Mouse (Mus musculus): ENCODE data around the gene Olfr150. TPM values are rescaled to one million over a fixed set of nuclear protein-coding genes. Genes with fewer than 3 reads are reported as not detected.

Olfr150 gene
- polyA plus RNA-seq, 1 experiment from 2014 or later: not detected

GRCm38 (mm10) chr9:39746428-39746827, 15.7 kb downstream of the Olfr150 start:
- no peak overlapping the region for H3K9ac ChIP-seq (replicated peaks; ENCODE audit: low read depth)
- no peak for TF ChIP-seq EP300 (IDR thresholded peaks at IDR 0.05)
- no peak for TF ChIP-seq CTCF (IDR thresholded peaks at IDR 0.05)
- no peak overlapping the region for H3K4me3 ChIP-seq (ENCODE audit: low read depth, low read length)
- no peak overlapping the region for H3K4me2 ChIP-seq (replicated peaks; ENCODE audit: low read depth, low read length)
- no peaks in the 10 kb centered on the region for H3K9me3 ChIP-seq (ENCODE audit: low read length)
- WGBS: 69% methylated on average over 1 of the region's 1 CpGs
- no peak overlapping the region for H3K27ac ChIP-seq (ENCODE audit: low read length)
- DNase-seq (ENCODE audit: low spot score) (no peak), ATAC-seq (no peak)
- no peaks in the 10 kb centered on the region for H3K27me3 ChIP-seq (replicated peaks; ENCODE audit: insufficient read depth, low read length)
- H3K36me3 ChIP-seq (ENCODE audit: insufficient read depth, low read length): no peaks in the 10 kb centered on the region
- H3K4me1 ChIP-seq (ENCODE audit: insufficient read depth, low read depth, low read length): no peaks in the 10 kb centered on the region

DNA sequence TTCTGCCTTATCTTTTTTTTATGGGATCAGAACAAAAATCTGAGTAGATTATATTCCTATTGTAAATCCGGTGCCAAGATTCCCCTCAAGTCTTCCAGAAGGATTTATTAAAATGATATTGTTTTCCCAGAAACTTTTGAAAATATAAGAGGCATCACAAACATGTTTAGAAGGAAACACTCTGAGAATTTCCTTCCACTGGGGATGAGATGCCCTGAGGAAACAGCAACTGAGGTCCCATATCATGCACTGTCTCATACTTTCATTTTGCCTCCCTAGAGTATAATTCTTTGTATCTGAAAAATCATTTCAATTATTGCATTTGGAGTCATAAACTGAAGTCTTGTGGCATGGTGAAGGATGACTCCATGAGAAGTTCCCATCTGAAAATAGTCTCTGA, 52.4 kb downstream of the Olfr150 start, which contains the start of gene Olfr968:
Gene Olfr968 (minus strand): TSS at position 101 of the 400 bp plus-strand sequence.
- 65% methylated on average over 1 of the region's 1 CpGs for WGBS
- no peak within 1 kb of the TSS for H3K27ac ChIP-seq (ENCODE audit: low read length)
- TF ChIP-seq EP300 (IDR thresholded peaks at IDR 0.05): no peak
- TF ChIP-seq CTCF (IDR thresholded peaks at IDR 0.05): no peak
- no peak within 1 kb of the TSS for H3K9ac ChIP-seq (replicated peaks; ENCODE audit: low read depth)
- DNase-seq (ENCODE audit: low spot score): no peak
- no peak within 1 kb of the TSS for H3K4me3 ChIP-seq (ENCODE audit: low read depth, low read length)
- no peak for ATAC-seq
- H3K9me3 ChIP-seq (ENCODE audit: low read length): no peaks in the 10 kb centered on the region
- H3K27me3 ChIP-seq (replicated peaks; ENCODE audit: insufficient read depth, low read length): no peaks in the 10 kb centered on the region
- no peaks in the 10 kb centered on the region for H3K36me3 ChIP-seq (ENCODE audit: insufficient read depth, low read length)
- H3K4me1 ChIP-seq (ENCODE audit: insufficient read depth, low read depth, low read length): no peaks in the 10 kb centered on the region
- H3K4me2 ChIP-seq (replicated peaks; ENCODE audit: low read depth, low read length): no peak within 1 kb of the TSS

Other genes with a start within 250 kb of the Olfr150 start
- not detected in 2 replicates for gene Olfr44, start 237.0 kb upstream of the Olfr150 start, polyA plus RNA-seq (2015; fragmentation: Nextera tagmentation; extraction: Ambion mirVana)
- not detected in 2 replicates for gene Olfr957, start 215.2 kb upstream of the Olfr150 start, polyA plus RNA-seq (2015; fragmentation: Nextera tagmentation; extraction: Ambion mirVana)
- not detected in 2 replicates for gene Olfr958, start 176.9 kb upstream of the Olfr150 start, polyA plus RNA-seq (2015; fragmentation: Nextera tagmentation; extraction: Ambion mirVana)
- not detected in 2 replicates for gene Olfr959, start 155.4 kb upstream of the Olfr150 start, polyA plus RNA-seq (2015; fragmentation: Nextera tagmentation; extraction: Ambion mirVana)
- 1.4 and 1.7 TPM in 2 replicates for gene AW551984, start 126.6 kb upstream of the Olfr150 start, polyA plus RNA-seq (2015; fragmentation: Nextera tagmentation; extraction: Ambion mirVana)
- gene Olfr148, start 120.3 kb upstream of the Olfr150 start, polyA plus RNA-seq (2015; fragmentation: Nextera tagmentation; extraction: Ambion mirVana): not detected in 2 replicates
- not detected in 2 replicates for gene Olfr960, start 109.6 kb upstream of the Olfr150 start, polyA plus RNA-seq (2015; fragmentation: Nextera tagmentation; extraction: Ambion mirVana)
- gene Olfr961, start 85.9 kb upstream of the Olfr150 start, polyA plus RNA-seq (2015; fragmentation: Nextera tagmentation; extraction: Ambion mirVana): not detected in 2 replicates
- gene Olfr963, start 63.8 kb upstream of the Olfr150 start, polyA plus RNA-seq (2015; fragmentation: Nextera tagmentation; extraction: Ambion mirVana): not detected in 2 replicates
- not detected in 2 replicates for gene Olfr149, start 23.9 kb upstream of the Olfr150 start, polyA plus RNA-seq (2015; fragmentation: Nextera tagmentation; extraction: Ambion mirVana)
- gene Olfr965, start 19.6 kb upstream of the Olfr150 start, polyA plus RNA-seq (2015; fragmentation: Nextera tagmentation; extraction: Ambion mirVana): not detected in 2 replicates
- gene Olfr967, start 15.3 kb downstream of the Olfr150 start, polyA plus RNA-seq (2015; fragmentation: Nextera tagmentation; extraction: Ambion mirVana): not detected in 2 replicates
- gene Olfr968, start 52.3 kb downstream of the Olfr150 start, polyA plus RNA-seq (2015; fragmentation: Nextera tagmentation; extraction: Ambion mirVana): not detected in 2 replicates
- not detected in 2 replicates for gene Olfr969, start 60.0 kb downstream of the Olfr150 start, polyA plus RNA-seq (2015; fragmentation: Nextera tagmentation; extraction: Ambion mirVana)
- not detected in 2 replicates for gene Olfr970, start 77.9 kb downstream of the Olfr150 start, polyA plus RNA-seq (2015; fragmentation: Nextera tagmentation; extraction: Ambion mirVana)
- gene Olfr971, start 105.9 kb downstream of the Olfr150 start, polyA plus RNA-seq (2015; fragmentation: Nextera tagmentation; extraction: Ambion mirVana): not detected in 2 replicates
- not detected in 2 replicates for gene Olfr972, start 135.4 kb downstream of the Olfr150 start, polyA plus RNA-seq (2015; fragmentation: Nextera tagmentation; extraction: Ambion mirVana)
- gene Olfr229, start 176.4 kb downstream of the Olfr150 start, polyA plus RNA-seq (2015; fragmentation: Nextera tagmentation; extraction: Ambion mirVana): not detected in 2 replicates
- gene Olfr974, start 206.5 kb downstream of the Olfr150 start, polyA plus RNA-seq (2015; fragmentation: Nextera tagmentation; extraction: Ambion mirVana): not detected in 2 replicates
- gene Olfr975, start 221.1 kb downstream of the Olfr150 start, polyA plus RNA-seq (2015; fragmentation: Nextera tagmentation; extraction: Ambion mirVana): not detected in 2 replicates
- gene Olfr976, start 230.2 kb downstream of the Olfr150 start, polyA plus RNA-seq (2015; fragmentation: Nextera tagmentation; extraction: Ambion mirVana): not detected in 2 replicates

Measured in lung, postnatal 0 days (tissue).